Mouse (Mus musculus): ENCODE measurements around the gene Nup107. TPM values are rescaled to one million over a fixed set of nuclear protein-coding genes. Genes with fewer than 3 reads are reported as not detected.

Nup107 gene
- polyA plus RNA-seq, 1 experiment = not detected

GRCm38 (mm10) chr10:117757796-117758342 is 34.6 kb downstream of the Nup107 start:
- Histone ChIP-seq H3K27ac (ENCODE audit: insufficient read depth, low read depth, low read length) (no peak overlapping the region), H3K4me1 (ENCODE audit: control insufficient read depth, insufficient read depth, low read length) (no peaks in the 10 kb centered on the region)
- 97% methylated on average over 7 of the region's 7 CpGs for WGBS

GRCm38 (mm10) chr10:117757259-117757658 is 35.2 kb downstream of the Nup107 start:
- WGBS = 96% methylated on average over 1 of the region's 1 CpGs
- Histone ChIP-seq H3K27ac (ENCODE audit: insufficient read depth, low read depth, low read length) (no peak overlapping the region), H3K4me1 (ENCODE audit: control insufficient read depth, insufficient read depth, low read length) (no peaks in the 10 kb centered on the region), H3K4me3 (ENCODE audit: insufficient read depth, low read depth, low read length) (no peak overlapping the region)
- no peak for TF ChIP-seq POLR2A (IDR thresholded peaks at IDR 0.05; ENCODE audit: insufficient read depth, low read depth, low read length)
- no peak for TF ChIP-seq CTCF (IDR thresholded peaks at IDR 0.05; ENCODE audit: insufficient read depth, low read depth, low read length)

More at GRCm38 (mm10) chr10:117757796-117758342, 34.6 kb downstream of the Nup107 start:
- no peak overlapping the region for H3K4me3 ChIP-seq (ENCODE audit: insufficient read depth, low read depth, low read length)
- no peak for TF ChIP-seq POLR2A (IDR thresholded peaks at IDR 0.05; ENCODE audit: insufficient read depth, low read depth, low read length)
- TF ChIP-seq CTCF (IDR thresholded peaks at IDR 0.05; ENCODE audit: insufficient read depth, low read depth, low read length) = no peak

- WGBS = 94% methylated on average over 5 of the region's 5 CpGs
- Histone ChIP-seq H3K4me1 (ENCODE audit: control insufficient read depth, insufficient read depth, low read length) (no peaks in the 10 kb centered on the region), H3K4me3 (ENCODE audit: insufficient read depth, low read depth, low read length) (no peak overlapping the region), H3K27ac (ENCODE audit: insufficient read depth, low read depth, low read length) (no peak overlapping the region)
- no peak for TF ChIP-seq CTCF (IDR thresholded peaks at IDR 0.05; ENCODE audit: insufficient read depth, low read depth, low read length)
- TF ChIP-seq POLR2A (IDR thresholded peaks at IDR 0.05; ENCODE audit: insufficient read depth, low read depth, low read length) = no peak
Observed at GRCm38 (mm10) chr10:117756784-117757183, 35.7 kb downstream of the Nup107 start.

- no peaks in the 10 kb centered on the region for H3K4me1 ChIP-seq (ENCODE audit: control insufficient read depth, insufficient read depth, low read length)
- TF ChIP-seq POLR2A (IDR thresholded peaks at IDR 0.05; ENCODE audit: insufficient read depth, low read depth, low read length) (no peak), CTCF (IDR thresholded peaks at IDR 0.05; ENCODE audit: insufficient read depth, low read depth, low read length) (no peak)
- no peak overlapping the region for H3K4me3 ChIP-seq (ENCODE audit: insufficient read depth, low read depth, low read length)
- WGBS = 93% methylated on average over 11 of the region's 11 CpGs
- H3K27ac ChIP-seq (ENCODE audit: insufficient read depth, low read depth, low read length) = no peak overlapping the region
Observed at GRCm38 (mm10) chr10:117755799-117756467, 36.6 kb downstream of the Nup107 start.

GRCm38 (mm10) chr10:117755086-117755798 is 37.3 kb downstream of the Nup107 start:
- 89% methylated on average over 13 of the region's 13 CpGs for WGBS
- H3K4me1 ChIP-seq (ENCODE audit: control insufficient read depth, insufficient read depth, low read length) = no peaks in the 10 kb centered on the region

GRCm38 (mm10) chr10:117754609-117754940 is 37.9 kb downstream of the Nup107 start:
- Histone ChIP-seq H3K4me1 (ENCODE audit: control insufficient read depth, insufficient read depth, low read length) (no peaks in the 10 kb centered on the region), H3K27ac (ENCODE audit: insufficient read depth, low read depth, low read length) (no peak overlapping the region), H3K4me3 (ENCODE audit: insufficient read depth, low read depth, low read length) (no peak overlapping the region)
- WGBS = 96% methylated on average over 7 of the region's 7 CpGs
- TF ChIP-seq CTCF (IDR thresholded peaks at IDR 0.05; ENCODE audit: insufficient read depth, low read depth, low read length) (no peak), POLR2A (IDR thresholded peaks at IDR 0.05; ENCODE audit: insufficient read depth, low read depth, low read length) (no peak)

More at GRCm38 (mm10) chr10:117755086-117755798, 37.3 kb downstream of the Nup107 start:
- TF ChIP-seq POLR2A (IDR thresholded peaks at IDR 0.05; ENCODE audit: insufficient read depth, low read depth, low read length) = no peak
- no peak for TF ChIP-seq CTCF (IDR thresholded peaks at IDR 0.05; ENCODE audit: insufficient read depth, low read depth, low read length)
- H3K4me3 ChIP-seq (ENCODE audit: insufficient read depth, low read depth, low read length) = no peak overlapping the region
- H3K27ac ChIP-seq (ENCODE audit: insufficient read depth, low read depth, low read length) = no peak overlapping the region

- no peaks in the 10 kb centered on the region for H3K4me1 ChIP-seq (ENCODE audit: control insufficient read depth, insufficient read depth, low read length)
- no peak overlapping the region for H3K4me3 ChIP-seq (ENCODE audit: insufficient read depth, low read depth, low read length)
- TF ChIP-seq POLR2A (IDR thresholded peaks at IDR 0.05; ENCODE audit: insufficient read depth, low read depth, low read length) (no peak), CTCF (IDR thresholded peaks at IDR 0.05; ENCODE audit: insufficient read depth, low read depth, low read length) (no peak)
- WGBS = 95% methylated on average over 8 of the region's 8 CpGs
- no peak overlapping the region for H3K27ac ChIP-seq (ENCODE audit: insufficient read depth, low read depth, low read length)
Observed at GRCm38 (mm10) chr10:117753711-117754608, 38.5 kb downstream of the Nup107 start.

GRCm38 (mm10) chr10:117752851-117753647 is 39.5 kb downstream of the Nup107 start:
- Histone ChIP-seq H3K27ac (ENCODE audit: insufficient read depth, low read depth, low read length) (no peak overlapping the region), H3K4me3 (ENCODE audit: insufficient read depth, low read depth, low read length) (no peak overlapping the region), H3K4me1 (ENCODE audit: control insufficient read depth, insufficient read depth, low read length) (no peaks in the 10 kb centered on the region)
- TF ChIP-seq CTCF (IDR thresholded peaks at IDR 0.05; ENCODE audit: insufficient read depth, low read depth, low read length) = no peak
- no peak for TF ChIP-seq POLR2A (IDR thresholded peaks at IDR 0.05; ENCODE audit: insufficient read depth, low read depth, low read length)
- WGBS = 95% methylated on average over 5 of the region's 5 CpGs

Measured in olfactory bulb, adult 2 months (tissue).